Mouse (Mus musculus) intestine, embryonic 14.5 days (tissue): ENCODE measurements around the gene Jph2. TPM values are rescaled to one million over a fixed set of nuclear protein-coding genes. Genes with fewer than 3 reads are reported as not detected.

Source experiments
- ATAC-seq: fragments of 200-750 bp; cut with Nextera tagmentation; replicated peaks from 2 replicates; pipeline ENCODE4 v1.8.0; 2017; ENCODE audit warnings: low read depth, moderate number of reproducible peaks, moderate TSS enrichment, moderate library complexity; ENCODE audit not compliant: low FRiP score, low TSS enrichment
- DNase-seq: peaks from one replicate; pipeline ENCODE4 v3.0.0-alpha.2; 2018; ENCODE audit warnings: low spot score
- H3K27ac ChIP-seq: fragments of 300-500 bp; sonication (generic); 2 replicates; pipeline ENCODE4 v1.5.1; 2014; ENCODE audit warnings: low read depth, mild to moderate bottlenecking, control low read depth
- H3K27me3 ChIP-seq: fragments of 300-500 bp; sonication (generic); replicated peaks from 2 replicates; pipeline ENCODE4 v1.6.1; 2014; ENCODE audit warnings: low read length, control low read depth; ENCODE audit not compliant: control insufficient read depth, insufficient read depth
- H3K36me3 ChIP-seq: fragments of 300-500 bp; sonication (generic); 2 replicates; pipeline ENCODE4 v1.6.1; 2014; ENCODE audit warnings: low read length, control low read depth; ENCODE audit not compliant: control insufficient read depth, insufficient read depth
- H3K4me1 ChIP-seq: fragments of 300-500 bp; sonication (generic); replicated peaks from 2 replicates; pipeline ENCODE4 v1.6.1; 2014; ENCODE audit warnings: low read length, control low read depth, mixed read lengths; ENCODE audit not compliant: control insufficient read depth, insufficient read depth
- H3K4me2 ChIP-seq: fragments of 300-500 bp; sonication (generic); 2 replicates; pipeline ENCODE4 v1.6.1; 2014; ENCODE audit warnings: low read length
- H3K4me3 ChIP-seq: fragments of 300-500 bp; sonication (generic); 2 replicates; pipeline ENCODE4 v1.5.1; 2014; ENCODE audit warnings: low read depth, low read length, control low read depth, mixed read lengths
- H3K9ac ChIP-seq: fragments of 300-500 bp; sonication (generic); 2 replicates; pipeline ENCODE4 v1.6.1; 2014; ENCODE audit warnings: mild to moderate bottlenecking, low read length
- H3K9me3 ChIP-seq: fragments of 300-500 bp; sonication (generic); 2 replicates; pipeline ENCODE4 v1.6.1; 2016; ENCODE audit warnings: low read length, control low read depth; ENCODE audit not compliant: control insufficient read depth
- WGBS: fragments of 180-500 bp; shearing (Covaris S2); extraction: QIAGEN DNeasy Blood & Tissue Kit; methylation state at CpG from one replicate; pipeline ENCODE4 v1.1.7; 2014; 5-methylcytosine and 5-hydroxymethylcytosine counted together
- polyA plus RNA-seq: library from polyadenylated mRNA; unstranded; fragments of >200 nt; fragmentation: Nextera tagmentation; extraction: Ambion mirVana; gene quantifications from 2 replicates; pipeline ENCODE4 v1.2.1, GENCODE M21; 2014

The Jph2 gene
- polyA plus RNA-seq, 1 experiment from 2014 or later = 5.6 TPM

DNA sequence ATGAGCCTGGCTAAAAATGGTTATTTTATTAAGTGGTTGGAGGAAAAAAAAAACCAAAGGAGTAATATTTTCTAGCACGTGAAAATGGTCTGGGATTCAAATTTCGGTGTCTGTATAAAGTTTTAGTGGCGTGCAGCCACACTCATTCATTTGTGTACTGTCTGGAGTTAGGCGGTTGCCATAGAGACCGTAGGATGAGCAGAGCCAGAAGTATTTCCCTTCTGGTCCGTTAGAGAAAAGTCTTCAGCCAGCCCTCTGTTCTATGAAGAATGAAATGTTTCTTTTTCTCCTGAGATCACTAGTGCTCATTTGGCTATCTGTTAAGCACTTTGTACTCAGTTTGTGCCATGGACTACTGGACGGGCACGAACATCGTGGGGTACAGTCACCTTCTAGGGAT is 48.4 kb downstream of the Jph2 start:
- ATAC-seq (0 out of 2 replicates have a peak, but pooled peaks have one; percentile 50), DNase-seq (no peak)
- Histone ChIP-seq H3K9ac (no peak overlapping the region), H3K4me1 (peaks cover 17% of the 10 kb centered on the region; the same call in 1 of the 2 replicates), H3K36me3 (no peaks in the 10 kb centered on the region), H3K27ac (peak overlapping the region; percentile 89), H3K4me3 (no peak overlapping the region), H3K27me3 (no peaks in the 10 kb centered on the region), H3K4me2 (no peak overlapping the region), H3K9me3 (no peaks in the 10 kb centered on the region)
- WGBS = 44% methylated on average over 9 of the region's 9 CpGs

DNA sequence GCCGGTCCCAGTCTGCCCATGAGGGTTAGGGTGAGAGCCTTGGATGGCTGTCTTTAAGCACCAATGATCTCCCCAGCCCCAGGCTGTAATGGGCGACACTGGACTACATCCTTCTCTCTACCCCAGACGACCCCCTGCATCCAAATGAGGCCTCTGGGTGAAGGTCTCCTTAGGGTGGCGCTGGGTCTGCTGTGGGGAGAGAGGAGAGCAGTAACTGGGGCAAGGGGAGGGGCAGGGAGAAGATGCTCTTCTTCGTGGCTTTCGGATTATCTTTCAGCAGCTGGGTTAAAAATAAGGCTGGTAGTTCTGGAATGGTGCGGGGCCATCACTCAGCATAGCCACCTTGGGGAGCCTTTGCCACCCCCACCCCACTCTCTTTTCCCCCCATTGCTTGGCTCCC is 49.1 kb downstream of the Jph2 start:
- H3K9me3 ChIP-seq = 0 out of 2 replicates have a peak, but pooled peaks cover under 1% of the 10 kb centered on the region
- H3K27me3 ChIP-seq = no peaks in the 10 kb centered on the region
- no peak overlapping the region for H3K4me3 ChIP-seq
- H3K4me1 ChIP-seq = peaks cover 11% of the 10 kb centered on the region; the same call in 1 of the 2 replicates
- no peak overlapping the region for H3K9ac ChIP-seq
- no peak for ATAC-seq
- 82% methylated on average over 7 of the region's 7 CpGs for WGBS
- peak overlapping the region; percentile 89 for H3K27ac ChIP-seq
- H3K36me3 ChIP-seq = no peaks in the 10 kb centered on the region
- no peak overlapping the region for H3K4me2 ChIP-seq
- no peak for DNase-seq

DNA sequence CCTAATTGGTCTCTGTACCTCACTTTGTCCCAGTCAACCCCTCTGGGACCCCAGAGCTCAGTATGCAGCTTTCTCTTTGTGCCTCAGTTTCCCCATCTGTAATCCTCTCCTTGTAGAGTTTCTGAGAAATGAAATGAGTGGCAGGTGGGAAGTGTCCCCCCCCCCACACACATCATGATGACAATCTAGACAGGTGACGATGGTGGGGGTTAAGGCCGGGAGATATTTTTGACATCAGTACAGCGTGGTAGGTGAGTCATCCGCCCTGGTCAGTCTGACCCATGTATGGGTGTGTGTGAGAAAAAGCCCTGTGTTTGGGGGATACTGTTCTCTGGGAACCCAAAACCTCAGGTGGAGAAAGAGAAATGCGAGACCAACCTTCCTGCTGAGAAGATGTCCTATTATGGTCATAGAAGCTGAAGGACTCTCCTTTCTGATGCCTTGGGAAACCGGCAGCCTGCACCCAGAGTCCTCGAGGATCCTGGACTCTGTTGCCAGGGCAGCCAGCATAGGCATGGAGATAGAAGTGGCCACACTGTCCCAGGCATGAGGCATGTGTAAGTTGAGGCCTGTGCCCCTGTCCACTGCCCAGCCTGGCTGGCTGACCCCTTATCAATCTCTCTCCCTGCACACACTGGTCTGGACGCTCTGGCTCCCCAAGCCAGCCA is 50.1 kb downstream of the Jph2 start:
- ATAC-seq = no peak
- WGBS = 84% methylated on average over 8 of the region's 8 CpGs

GRCm38 (mm10) chr2:163346497-163346896 is 51.3 kb downstream of the Jph2 start:
- H3K36me3 ChIP-seq = no peaks in the 10 kb centered on the region
- H3K9me3 ChIP-seq = 0 out of 2 replicates have a peak, but pooled peaks cover 2% of the 10 kb centered on the region
- no peak overlapping the region for H3K27ac ChIP-seq
- H3K4me1 ChIP-seq = peaks cover 5% of the 10 kb centered on the region; the same call in 1 of the 2 replicates
- ATAC-seq (no peak), DNase-seq (no peak)
- H3K9ac ChIP-seq = no peak overlapping the region
- no peak overlapping the region for H3K4me3 ChIP-seq
- 76% methylated on average over 11 of the region's 11 CpGs for WGBS
- no peak overlapping the region for H3K4me2 ChIP-seq
- H3K27me3 ChIP-seq = no peaks in the 10 kb centered on the region

More for the DNA sequence above, 50.1 kb downstream of the Jph2 start:
- no peak overlapping the region for H3K4me3 ChIP-seq
- no peak for DNase-seq
- no peak overlapping the region for H3K9ac ChIP-seq
- H3K27ac ChIP-seq = 0 out of 2 replicates have a peak overlapping the region, but pooled peaks have one; percentile 89
- 0 out of 2 replicates have a peak, but pooled peaks cover 2% of the 10 kb centered on the region for H3K9me3 ChIP-seq
- H3K4me1 ChIP-seq = peaks cover 5% of the 10 kb centered on the region; the same call in 1 of the 2 replicates
- H3K4me2 ChIP-seq = no peak overlapping the region
- H3K27me3 ChIP-seq = no peaks in the 10 kb centered on the region
- H3K36me3 ChIP-seq = no peaks in the 10 kb centered on the region

DNA sequence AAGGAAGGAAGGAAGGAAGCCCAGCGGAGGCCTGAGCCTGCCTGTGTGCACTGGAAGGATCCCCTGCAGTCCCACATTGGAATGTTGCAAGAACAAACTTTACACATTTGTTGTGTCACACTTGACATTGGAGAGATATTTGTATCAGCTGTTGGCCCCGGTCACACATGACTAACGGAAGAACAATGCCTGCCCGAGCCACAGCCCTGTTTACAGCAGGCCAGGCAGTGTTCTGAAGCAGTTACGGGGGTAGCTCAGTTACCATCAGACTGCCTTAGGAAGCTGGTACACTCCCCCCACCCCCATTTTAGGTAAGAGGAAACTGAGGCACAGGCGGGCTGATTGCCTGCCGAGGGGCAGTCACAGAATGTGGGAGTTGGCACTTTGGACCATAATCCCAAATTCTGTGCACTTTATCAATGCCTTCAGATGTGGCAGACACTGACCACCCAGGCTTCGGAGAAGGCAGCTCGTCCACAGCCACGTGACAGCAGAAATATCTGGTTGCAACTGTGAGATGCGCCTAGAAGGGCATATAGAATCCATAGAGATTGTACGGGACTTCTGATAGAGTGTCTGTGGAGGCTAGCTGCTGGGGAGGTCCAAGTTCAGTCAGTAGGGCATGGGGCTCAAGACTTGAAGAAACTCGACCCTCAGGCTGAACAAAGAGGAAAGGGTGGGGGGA is 52.7 kb downstream of the Jph2 start:
- Histone ChIP-seq H3K27me3 (peaks cover 9% of the 10 kb centered on the region; the same call in 1 of the 2 replicates), H3K36me3 (no peaks in the 10 kb centered on the region), H3K4me3 (no peak overlapping the region), H3K27ac (no peak overlapping the region), H3K4me2 (no peak overlapping the region), H3K9me3 (0 out of 2 replicates have a peak, but pooled peaks cover 2% of the 10 kb centered on the region), H3K4me1 (peaks cover 5% of the 10 kb centered on the region; the same call in 1 of the 2 replicates), H3K9ac (no peak overlapping the region)
- no peak for DNase-seq
- 65% methylated on average over 13 of the region's 13 CpGs for WGBS
- no peak for ATAC-seq

- Histone ChIP-seq H3K4me3 (no peak overlapping the region), H3K4me2 (no peak overlapping the region), H3K9me3 (0 out of 2 replicates have a peak, but pooled peaks cover 2% of the 10 kb centered on the region), H3K36me3 (no peaks in the 10 kb centered on the region), H3K4me1 (no peaks in the 10 kb centered on the region; the same call in 1 of the 2 replicates), H3K27ac (no peak overlapping the region), H3K9ac (no peak overlapping the region), H3K27me3 (peaks cover 23% of the 10 kb centered on the region)
- WGBS = 93% methylated on average over 4 of the region's 4 CpGs
- ATAC-seq (no peak), DNase-seq (peak; percentile 69)
Measured at GRCm38 (mm10) chr2:163343671-163344070, 54.1 kb downstream of the Jph2 start.

- Histone ChIP-seq H3K27me3 (peaks cover 38% of the 10 kb centered on the region), H3K4me1 (no peaks in the 10 kb centered on the region), H3K9ac (no peak overlapping the region), H3K4me2 (no peak overlapping the region), H3K27ac (no peak overlapping the region), H3K36me3 (no peaks in the 10 kb centered on the region), H3K4me3 (no peak overlapping the region), H3K9me3 (0 out of 2 replicates have a peak, but pooled peaks cover 2% of the 10 kb centered on the region)
- ATAC-seq (peak; percentile 58), DNase-seq (peak; percentile 93)
- WGBS = 25% methylated on average over 9 of the region's 9 CpGs
Measured at GRCm38 (mm10) chr2:163340263-163340662, 57.5 kb downstream of the Jph2 start.

GRCm38 (mm10) chr2:163332368-163333055 is 65.3 kb downstream of the Jph2 start:
- Histone ChIP-seq H3K36me3 (no peaks in the 10 kb centered on the region), H3K27ac (no peak overlapping the region), H3K4me3 (no peak overlapping the region), H3K9ac (no peak overlapping the region), H3K4me1 (no peaks in the 10 kb centered on the region), H3K27me3 (peaks cover 6% of the 10 kb centered on the region), H3K9me3 (no peaks in the 10 kb centered on the region), H3K4me2 (no peak overlapping the region)
- ATAC-seq (no peak), DNase-seq (no peak)
- WGBS = 74% methylated on average over 13 of the region's 13 CpGs
